Mouse (Mus musculus) kidney, adult 2 months (tissue): Measurements from ENCODE around the gene Gm17387. TPM values are rescaled to one million over a fixed set of nuclear protein-coding genes. Genes with fewer than 3 reads are reported as not detected.

Source experiments
- DNase-seq: peaks from one replicate; pipeline ENCODE4 v3.0.0; 2021
- H3K27ac ChIP-seq: fragments of 200-500 bp; 2 replicates; pipeline ENCODE4 v1.5.1; 2012; ENCODE audit warnings: low read depth, low read length, control low read depth, inconsistent platforms; ENCODE audit not compliant: insufficient read depth
- H3K27me3 ChIP-seq: fragments of 200-500 bp; replicated peaks from 2 replicates; pipeline ENCODE4 v1.6.1; 2012; ENCODE audit warnings: mild to moderate bottlenecking, moderate library complexity, low read length, inconsistent platforms; ENCODE audit not compliant: control insufficient read depth, insufficient read depth
- H3K36me3 ChIP-seq: fragments of 200-500 bp; 2 replicates; pipeline ENCODE4 v1.6.1; 2012; ENCODE audit warnings: mild to moderate bottlenecking, moderate library complexity, low read length, inconsistent platforms; ENCODE audit not compliant: control insufficient read depth, insufficient read depth
- H3K4me1 ChIP-seq: fragments of 200-500 bp; 2 replicates; pipeline ENCODE4 v1.6.1; 2011; ENCODE audit warnings: low read length; ENCODE audit not compliant: control insufficient read depth, insufficient read depth
- H3K4me3 ChIP-seq: fragments of 200-500 bp; 2 replicates; pipeline ENCODE4 v1.5.1; 2011; ENCODE audit warnings: mild to moderate bottlenecking, low read depth, low read length, control low read depth; ENCODE audit not compliant: insufficient read depth
- CTCF ChIP-seq: fragments of 200-500 bp; conservative IDR thresholded peaks from 2 replicates; pipeline ENCODE4 v1.5.1; 2011; ENCODE audit warnings: low read depth, mild to moderate bottlenecking, control low read depth, low read length, moderate library complexity, mixed read lengths; ENCODE audit not compliant: insufficient read depth, insufficient read length
- POLR2A ChIP-seq: fragments of 200-500 bp; IDR thresholded peaks from one replicate; pipeline ENCODE4 v1.6.1; 2011; ENCODE audit warnings: low read depth, low read length, control low read depth
- WGBS: fragments of 180-500 bp; shearing (Covaris S2); methylation state at CpG from one replicate; pipeline ENCODE4 v1.1.7; 2018; 5-methylcytosine and 5-hydroxymethylcytosine counted together
- polyA plus RNA-seq: library from polyadenylated mRNA; depleted of rRNA; stranded (reverse); fragments of >200 nt; gene quantifications from 2 replicates; pipeline ENCODE4 v1.2.3, GENCODE M21; 2012

Gene Gm17387
- polyA plus RNA-seq, 1 experiment: not detected

DNA sequence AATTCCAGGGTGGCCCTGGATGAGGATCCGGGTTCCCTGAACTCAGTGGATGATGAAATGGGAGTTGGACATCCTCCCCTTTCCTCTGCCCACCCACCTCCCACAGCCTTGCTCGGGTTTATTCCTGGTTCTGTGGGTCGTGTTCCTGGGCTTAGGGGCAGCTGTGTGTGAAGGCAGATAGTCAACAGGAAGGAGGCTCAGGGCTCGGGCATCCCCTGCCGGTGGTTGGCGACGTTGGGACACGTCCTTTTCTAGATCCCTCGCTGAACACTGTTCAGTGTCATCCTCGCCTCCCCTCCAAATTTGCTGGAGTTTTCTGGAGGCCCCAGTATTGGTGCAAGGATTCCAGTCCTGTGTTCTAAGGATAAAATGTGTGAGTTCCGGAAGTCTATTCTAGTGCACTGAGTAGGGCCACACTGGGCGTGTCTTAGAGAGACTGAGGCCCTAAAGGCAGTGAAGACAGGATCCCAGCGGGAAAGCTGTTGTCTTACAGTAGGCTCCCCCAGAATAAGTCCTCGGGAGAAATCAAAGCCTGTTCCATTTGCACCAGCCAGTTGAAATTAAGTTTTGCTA is 37.7 kb upstream of the Gm17387 start:
- H3K4me1 ChIP-seq: no peaks in the 10 kb centered on the region
- H3K27me3 ChIP-seq: no peaks in the 10 kb centered on the region
- no peaks in the 10 kb centered on the region for H3K36me3 ChIP-seq
- H3K4me3 ChIP-seq: no peak overlapping the region
- TF ChIP-seq POLR2A (no peak), CTCF (no peak; the same call in 1 of the 2 replicates)
- 82% methylated on average over 14 of the region's 14 CpGs for WGBS
- DNase-seq: no peak
- no peak overlapping the region for H3K27ac ChIP-seq

DNA sequence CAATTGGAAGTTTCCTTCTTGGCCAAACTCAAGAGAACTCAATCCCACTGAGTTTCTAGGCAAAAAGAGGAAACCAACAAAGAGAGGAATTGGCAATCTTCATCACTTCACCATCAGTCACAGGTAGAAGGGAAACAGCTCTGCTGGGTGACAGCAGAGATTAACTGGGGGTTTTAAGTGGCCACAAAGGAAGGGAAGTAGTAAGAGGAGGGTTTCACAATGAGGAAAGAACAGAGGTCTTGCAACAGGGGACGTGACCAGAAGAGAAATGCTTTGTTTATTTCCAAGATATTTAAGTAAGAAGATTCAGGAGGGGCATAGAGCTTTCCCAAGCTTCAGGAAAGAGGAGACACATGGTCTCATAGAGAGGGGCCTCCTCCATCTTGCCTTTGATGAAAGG is 31.1 kb upstream of the Gm17387 start:
- H3K27me3 ChIP-seq: no peaks in the 10 kb centered on the region
- no peak for DNase-seq
- no peak overlapping the region for H3K27ac ChIP-seq
- no peak for TF ChIP-seq CTCF
- TF ChIP-seq POLR2A: no peak
- no peaks in the 10 kb centered on the region for H3K4me1 ChIP-seq
- no peaks in the 10 kb centered on the region for H3K36me3 ChIP-seq
- H3K4me3 ChIP-seq: no peak overlapping the region
- 76% methylated on average over 1 of the region's 1 CpGs for WGBS

DNA sequence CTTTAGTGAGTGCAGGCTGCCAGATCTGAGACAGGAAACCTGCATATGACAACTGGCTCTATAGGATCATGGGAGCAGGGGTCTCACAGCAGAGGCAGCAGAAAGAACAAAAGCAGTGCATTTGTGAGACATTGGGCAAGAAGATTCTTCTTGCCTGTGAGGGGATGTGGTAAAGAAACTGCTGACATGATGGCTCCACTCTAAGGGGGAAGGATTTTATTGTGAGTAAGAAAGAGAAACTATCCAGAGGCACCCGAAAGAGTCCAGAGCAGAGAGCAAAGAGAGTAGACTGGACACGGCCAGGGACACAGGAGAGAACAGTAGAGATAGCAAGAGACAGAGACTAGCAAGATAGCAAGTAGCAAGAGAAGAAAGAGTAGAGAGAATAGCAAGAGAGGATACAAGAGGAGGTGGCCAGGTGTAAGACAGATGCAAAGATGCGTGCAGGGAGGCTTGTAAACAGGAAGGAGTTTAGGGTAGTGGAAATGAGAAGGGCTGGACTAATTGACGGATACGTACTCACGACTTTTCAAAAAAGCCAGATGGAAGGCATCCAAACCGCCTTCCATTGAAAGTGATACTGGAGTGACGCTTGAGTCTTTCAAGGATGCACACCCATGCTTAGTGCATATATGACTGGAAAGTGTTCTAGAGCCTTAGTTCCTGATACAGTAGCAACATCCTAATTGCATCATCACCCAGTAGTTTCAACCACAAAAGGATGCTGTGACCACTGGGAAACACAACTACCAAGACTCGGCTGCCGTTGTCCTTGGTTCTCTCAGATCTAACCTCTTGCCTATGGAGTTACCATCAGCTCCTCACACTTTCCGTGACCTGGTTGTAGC is 29.9 kb upstream of the Gm17387 start:
- Histone ChIP-seq H3K4me3 (no peak overlapping the region), H3K27ac (no peak overlapping the region), H3K36me3 (no peaks in the 10 kb centered on the region), H3K27me3 (no peaks in the 10 kb centered on the region), H3K4me1 (no peaks in the 10 kb centered on the region)
- no peak for DNase-seq
- TF ChIP-seq CTCF: no peak
- 77% methylated on average over 11 of the region's 11 CpGs for WGBS

DNA sequence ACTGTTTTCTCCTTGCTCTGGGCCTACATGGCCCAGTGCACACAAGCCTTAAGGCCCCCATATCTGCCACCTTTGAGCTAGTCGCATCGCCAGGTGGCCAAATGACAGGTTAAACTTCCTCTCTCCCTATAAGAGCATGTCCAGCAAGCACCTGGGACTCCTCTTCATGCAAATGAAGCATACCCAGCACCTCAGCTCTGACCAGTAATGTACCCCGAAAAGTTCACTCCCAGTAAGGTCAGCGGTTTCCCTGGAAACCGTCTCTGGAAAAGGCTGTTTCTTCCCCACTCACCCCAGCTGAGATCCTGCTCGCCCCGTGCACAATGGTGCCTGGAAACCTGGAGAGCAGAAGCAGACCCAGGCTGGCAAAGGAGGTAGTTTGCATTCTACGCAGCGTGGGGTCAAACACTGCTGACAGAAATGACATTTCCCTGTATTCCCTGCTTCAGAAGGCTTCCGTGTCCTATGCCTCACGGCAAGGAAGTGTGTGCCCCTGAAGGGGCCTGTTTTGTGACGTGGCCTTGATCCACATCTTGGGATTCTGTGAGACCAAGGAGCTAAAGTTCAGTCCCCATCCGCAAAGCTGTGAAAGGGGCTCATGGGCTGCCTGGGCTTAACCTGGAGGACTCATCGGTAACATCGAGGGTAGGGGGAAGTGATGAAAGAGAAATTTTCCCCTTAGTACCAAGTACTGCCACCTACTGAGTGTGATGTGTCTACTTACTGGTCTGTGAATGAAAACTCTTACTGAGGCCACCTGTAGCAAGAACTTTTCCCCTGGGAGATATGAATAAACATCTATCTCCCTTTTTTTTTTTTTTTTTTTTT is 27.8 kb upstream of the Gm17387 start:
- Histone ChIP-seq H3K27me3 (no peaks in the 10 kb centered on the region), H3K27ac (no peak overlapping the region), H3K4me1 (no peaks in the 10 kb centered on the region), H3K4me3 (no peak overlapping the region), H3K36me3 (no peaks in the 10 kb centered on the region)
- no peak for DNase-seq
- 79% methylated on average over 15 of the region's 15 CpGs for WGBS
- TF ChIP-seq CTCF (no peak), POLR2A (no peak)

DNA sequence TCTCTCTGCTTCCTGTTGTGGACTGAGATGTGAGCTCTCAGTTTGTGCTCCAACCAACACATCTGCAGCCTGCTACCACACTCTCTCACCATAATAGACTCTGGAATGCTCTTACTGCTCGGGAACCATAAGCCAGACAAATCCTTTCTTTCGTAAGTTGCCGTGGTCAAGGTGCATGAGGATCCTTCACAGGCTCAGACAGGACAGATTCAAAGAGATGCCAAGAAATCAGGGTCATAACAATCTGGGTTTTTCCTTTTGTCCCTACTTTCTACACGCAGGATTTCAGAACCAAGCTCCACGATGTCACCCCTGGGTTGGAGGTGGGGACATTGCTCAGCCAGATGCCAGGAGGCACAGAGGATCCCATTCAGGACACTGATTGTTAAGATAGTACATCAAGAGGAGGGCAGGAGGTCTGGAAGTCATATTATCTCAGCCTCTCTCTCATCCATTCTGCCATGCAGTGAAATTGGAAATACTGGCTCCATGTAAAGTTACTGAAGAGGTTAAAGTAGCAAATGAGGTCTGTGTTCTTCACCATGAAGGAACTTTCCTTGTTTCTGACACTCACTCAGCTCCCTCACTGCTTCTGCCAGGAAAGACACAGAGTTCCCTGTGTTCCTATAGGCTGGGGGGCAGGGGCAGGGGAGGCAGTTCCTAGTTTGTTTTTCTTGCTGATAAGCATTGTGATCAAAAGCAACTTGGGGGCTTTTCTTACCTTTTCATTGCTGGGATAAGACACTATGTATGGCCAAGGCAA is 25.5 kb upstream of the Gm17387 start:
- Histone ChIP-seq H3K4me1 (no peaks in the 10 kb centered on the region), H3K4me3 (no peak overlapping the region), H3K36me3 (no peaks in the 10 kb centered on the region), H3K27ac (no peak overlapping the region), H3K27me3 (no peaks in the 10 kb centered on the region)
- DNase-seq: no peak
- 86% methylated on average over 5 of the region's 5 CpGs for WGBS
- no peak for TF ChIP-seq POLR2A
- no peak for TF ChIP-seq CTCF

DNA sequence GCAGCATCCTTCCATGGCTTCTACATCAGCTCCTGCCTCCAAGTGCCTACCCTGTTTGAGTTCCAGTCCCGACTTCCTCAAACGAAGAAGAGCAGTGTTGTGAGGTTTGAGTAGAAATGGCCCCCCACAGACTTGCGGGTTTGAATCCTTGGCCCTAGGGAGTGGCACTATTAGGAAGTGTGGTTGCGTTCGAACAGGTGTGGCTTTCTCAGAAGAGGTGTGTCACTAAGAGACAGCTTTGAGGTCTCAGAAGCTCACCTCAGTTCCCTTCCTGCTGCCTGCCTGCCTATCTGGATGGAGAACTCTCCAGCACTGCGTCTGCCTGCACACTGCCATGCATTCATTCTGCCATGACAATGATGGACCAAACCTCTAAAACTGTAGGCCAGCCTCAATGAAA is 22.5 kb upstream of the Gm17387 start:
- Histone ChIP-seq H3K4me3 (no peak overlapping the region), H3K27ac (no peak overlapping the region), H3K4me1 (0 out of 2 replicates have a peak, but pooled peaks cover 3% of the 10 kb centered on the region), H3K36me3 (no peaks in the 10 kb centered on the region), H3K27me3 (no peaks in the 10 kb centered on the region)
- 89% methylated on average over 6 of the region's 6 CpGs for WGBS
- TF ChIP-seq POLR2A (no peak), CTCF (no peak)
- no peak for DNase-seq
